Mouse (Mus musculus) right cerebral cortex, adult 2 months (tissue): Measurements from ENCODE around the gene Ankrd52.
"Not testable (repeated sequence)": the region's sequence is repeated elsewhere in the genome, so short reads cannot be mapped to it uniquely, and the experiment has no call there.

ENCODE experiments used
- DNase-seq, 2 experiments: peaks; one replicate each; pipeline ENCODE4 v3.0.0; 2021 to 2022; ENCODE audit warnings: low spot score in 2 of 2

The Ankrd52 gene

GRCm38 (mm10) chr10:128376455-128377211, at the start of gene Ankrd52:
TSS of gene Ankrd52 (plus strand) at chr10:128377115.
- DNase-seq = peak; percentile 65 to 79

- DNase-seq = no peak
Measured at GRCm38 (mm10) chr10:128327610-128328009, 49.3 kb upstream of the Ankrd52 start.

- not testable (repeated sequence) for DNase-seq
Measured at GRCm38 (mm10) chr10:128332358-128333249, 44.3 kb upstream of the Ankrd52 start.

GRCm38 (mm10) chr10:128335582-128335981, 41.3 kb upstream of the Ankrd52 start:
- peak; percentile 69 to 83 for DNase-seq

- DNase-seq = no peak
Measured at GRCm38 (mm10) chr10:128336195-128336594, 40.7 kb upstream of the Ankrd52 start.

GRCm38 (mm10) chr10:128336597-128336996, 40.3 kb upstream of the Ankrd52 start:
- no peak for DNase-seq

GRCm38 (mm10) chr10:128337306-128338181, 39.4 kb upstream of the Ankrd52 start, which contains the start of gene Cs:
TSS of gene Cs (plus strand) at chr10:128337734.
- DNase-seq = peak; percentile 93 to 96

GRCm38 (mm10) chr10:128338415-128338814, 38.5 kb upstream of the Ankrd52 start:
- no peak for DNase-seq

GRCm38 (mm10) chr10:128338948-128339347, 38.0 kb upstream of the Ankrd52 start:
- DNase-seq = no peak

GRCm38 (mm10) chr10:128340257-128340656, 36.7 kb upstream of the Ankrd52 start:
- DNase-seq = no peak

- no peak for DNase-seq
Measured at GRCm38 (mm10) chr10:128343436-128343835, 33.5 kb upstream of the Ankrd52 start.

GRCm38 (mm10) chr10:128344568-128345275, 32.2 kb upstream of the Ankrd52 start:
- DNase-seq = peak; percentile 76 to 78

GRCm38 (mm10) chr10:128347541-128347940, 29.4 kb upstream of the Ankrd52 start:
- DNase-seq = no peak

- DNase-seq = peak; percentile 57 to 65
Measured at GRCm38 (mm10) chr10:128358796-128359195, 18.1 kb upstream of the Ankrd52 start.

GRCm38 (mm10) chr10:128359226-128359625, 17.7 kb upstream of the Ankrd52 start:
- no peak for DNase-seq

GRCm38 (mm10) chr10:128361836-128362235, 15.1 kb upstream of the Ankrd52 start:
- no peak for DNase-seq

- DNase-seq = peak; percentile 35 to 36
Measured at GRCm38 (mm10) chr10:128362568-128362967, 14.3 kb upstream of the Ankrd52 start.

- DNase-seq = no peak
Measured at GRCm38 (mm10) chr10:128367899-128368401, 9.0 kb upstream of the Ankrd52 start.

GRCm38 (mm10) chr10:128368402-128369217, 8.3 kb upstream of the Ankrd52 start, which contains the start of gene Coq10a:
TSS of gene Coq10a (minus strand) at chr10:128368997.
- peak; percentile 91 to 94 for DNase-seq

GRCm38 (mm10) chr10:128369218-128369543, 7.7 kb upstream of the Ankrd52 start:
- DNase-seq = no peak
